Mouse (Mus musculus): ENCODE results near the gene Ppp1r3d.

GRCm38 (mm10) chr2:178421603-178422002 is 7.3 kb upstream of the Ppp1r3d start:
- TF ChIP-seq CTCF (conservative IDR thresholded peaks at IDR 0.05; ENCODE audit: low read length) (no peak), POU5F1 (IDR thresholded peaks at IDR 0.05; ENCODE audit: borderline replicate concordance, low read length) (no peak), NANOG (IDR thresholded peaks at IDR 0.05; ENCODE audit: borderline replicate concordance, low read length) (no peak)

All from E14TG2a.4 (cell line).